ENCODE assay signal across 23 mouse cellular contexts in genomic region chr10:44901203-44901602, GRCm38 (mm10).
DNase-seq lines count a peak whose midpoint lies in the region; ATAC-seq and TF ChIP-seq lines count a peak whose summit lies in the region.
"Had no signal": no experiment of that assay in that cellular context is flagged by ENCODE, and none has a peak within 500 bp of the region (broad histone marks: within the 10 kb centered on the region; RNA-seq: fewer than 3 reads in every experiment).

No protein-coding gene starts in this region.

- no peak for TF ChIP-seq CTCF in kidney, postnatal 0 days (IDR thresholded peaks at IDR 0.05; ENCODE audit: low read depth)

- no peaks in the 10 kb centered on the region for H3K4me1 ChIP-seq in kidney, embryonic 14.5 days (ENCODE audit: control insufficient read depth, insufficient read depth, low read length)
- H3K4me1 ChIP-seq in kidney, embryonic 15.5 days: no peaks in the 10 kb centered on the region
- H3K4me1 ChIP-seq in kidney, postnatal 0 days (replicated peaks; ENCODE audit: insufficient read depth, low read length): no peaks in the 10 kb centered on the region

- H3K4me3 ChIP-seq in kidney, embryonic 14.5 days (ENCODE audit: low read length): no peak overlapping the region
- no peak overlapping the region for H3K4me3 ChIP-seq in kidney, embryonic 15.5 days (replicated peaks)
- H3K4me3 ChIP-seq in kidney, postnatal 0 days (replicated peaks; ENCODE audit: low read depth, low read length): no peak overlapping the region

- no peak overlapping the region for H3K4me2 ChIP-seq in kidney, embryonic 14.5 days (replicated peaks; ENCODE audit: low read depth, low read length)
- no peak overlapping the region for H3K4me2 ChIP-seq in kidney, embryonic 15.5 days
- no peak overlapping the region for H3K4me2 ChIP-seq in kidney, postnatal 0 days (ENCODE audit: low read length)

- H3K27me3 ChIP-seq in kidney, embryonic 14.5 days (ENCODE audit: control insufficient read depth, insufficient read depth, low read length): no peaks in the 10 kb centered on the region
- no peaks in the 10 kb centered on the region for H3K27me3 ChIP-seq in kidney, embryonic 15.5 days
- H3K27me3 ChIP-seq in kidney, postnatal 0 days (ENCODE audit: insufficient read depth, low read length): no peaks in the 10 kb centered on the region
- H3K27me3 ChIP-seq: CH12.LX, Patski had no signal

- no peaks in the 10 kb centered on the region for H3K36me3 ChIP-seq in kidney, embryonic 14.5 days (ENCODE audit: control insufficient read depth, insufficient read depth, low read length)
- H3K36me3 ChIP-seq in kidney, embryonic 15.5 days: no peaks in the 10 kb centered on the region
- H3K36me3 ChIP-seq in kidney, postnatal 0 days (ENCODE audit: insufficient read depth, low read length): no peaks in the 10 kb centered on the region
- H3K36me3 ChIP-seq: G1E had no signal

- no peak overlapping the region for H3K9ac ChIP-seq in kidney, embryonic 14.5 days (ENCODE audit: low read depth, low read length)
- H3K9ac ChIP-seq in kidney, embryonic 15.5 days: no peak overlapping the region
- no peak overlapping the region for H3K9ac ChIP-seq in kidney, postnatal 0 days (ENCODE audit: low read depth, low read length)

- no peaks in the 10 kb centered on the region for H3K9me3 ChIP-seq in kidney, embryonic 14.5 days (ENCODE audit: control insufficient read depth, low read length)
- 0 out of 2 replicates have a peak, but pooled peaks cover 3% of the 10 kb centered on the region for H3K9me3 ChIP-seq in kidney, embryonic 15.5 days (replicated peaks)
- no peaks in the 10 kb centered on the region for H3K9me3 ChIP-seq in kidney, postnatal 0 days (replicated peaks; ENCODE audit: low read length)
- H3K9me3 ChIP-seq: G1E had no signal

- peak; percentile 62; the same call in 1 of the 2 replicates for ATAC-seq in kidney, embryonic 14.5 days (ENCODE audit: low FRiP score, low TSS enrichment)
- peak; percentile 66; the same call in 1 of the 2 replicates for ATAC-seq in kidney, embryonic 15.5 days (replicated peaks; ENCODE audit: low FRiP score)
- ATAC-seq in kidney, postnatal 0 days (replicated peaks; ENCODE audit: low FRiP score, low read depth): no peak
- ATAC-seq: activated CD4-positive, CD25-positive, alpha-beta regulatory T cell, adult 4 months; CD4-positive, CD25-positive, alpha-beta regulatory T cell, adult 4 months; Patski had no signal

- WGBS in kidney, embryonic 14.5 days: 30% methylated on average over 2 of the region's 2 CpGs
- 42% methylated on average over 2 of the region's 2 CpGs for WGBS in kidney, embryonic 15.5 days
- 23% methylated on average over 2 of the region's 2 CpGs for WGBS in kidney, postnatal 0 days

- H3K27ac ChIP-seq in kidney, embryonic 14.5 days (ENCODE audit: low read depth, low read length): no peak overlapping the region
- H3K27ac ChIP-seq in kidney, embryonic 15.5 days: peak overlapping the region; percentile 45; the same call in 1 of the 2 replicates
- no peak overlapping the region for H3K27ac ChIP-seq in kidney, postnatal 0 days

- DNase-seq in kidney, adult 11 months: no peak
- DNase-seq in kidney, postnatal 14 days: no peak
- DNase-seq in kidney, postnatal 0 days (ENCODE audit: low spot score): peak; percentile 27
- no peak for DNase-seq in kidney, postnatal 36 days
- DNase-seq in ES-CJ7 (ENCODE audit: low read depth, low spot score): peak; percentile 4
- DNase-seq in urinary bladder, adult 18-20 months (ENCODE audit: low spot score in 2 of 2): no peak
- DNase-seq: adrenal gland, adult 2 months; adrenal gland, adult 8-10 months; adrenal gland, postnatal 10 days; adrenal gland, postnatal 14 days; adrenal gland, postnatal 25 days; adrenal gland, postnatal 36 days; B cell, adult 2 months; cerebellum, adult 11 months; cerebellum, adult 11-12 months; cerebellum, adult 18-20 months had no signal

Comparison
In these comparisons a context has a peak if more than half of its experiments do, and no peak if none do; other contexts are left out.
1. DNase-seq: peak in kidney, postnatal 0 days (single experiment) and ES-CJ7 (single experiment); none in kidney, adult 11 months (single experiment), kidney, postnatal 14 days (single experiment), kidney, postnatal 36 days (0 of 2) and urinary bladder, adult 18-20 months (0 of 2).